Mouse (Mus musculus): ENCODE measurements around the gene Epha6.

GRCm38 (mm10) chr16:59846574-59846973, 758.8 kb downstream of the Epha6 start:
- TF ChIP-seq POLR2A (IDR thresholded peaks at IDR 0.05; ENCODE audit: insufficient read depth, low read depth, low read length) (no peak), CTCF (IDR thresholded peaks at IDR 0.05) (peak; percentile 58)
